Mouse (Mus musculus) retina, embryonic 14.5 days (tissue): ENCODE data around the gene Atoh8.
A peak's percentile ranks its signal among the peaks of the same experiment; 100 is the strongest.

Experiments
- DNase-seq: peaks from one replicate; pipeline ENCODE4 v3.0.0-alpha.2; 2015; ENCODE audit warnings: low spot score

The Atoh8 gene

GRCm38 (mm10) chr6:72190577-72190976 is 44.8 kb downstream of the Atoh8 start:
- DNase-seq: no peak

- no peak for DNase-seq
These were observed 45.3 kb downstream of the Atoh8 start for GRCm38 (mm10) chr6:72190120-72190519.

GRCm38 (mm10) chr6:72189061-72189863 is 46.1 kb downstream of the Atoh8 start:
- peak; percentile 53 for DNase-seq

- DNase-seq: no peak
These were observed 48.6 kb downstream of the Atoh8 start for GRCm38 (mm10) chr6:72186809-72187208.

GRCm38 (mm10) chr6:72185893-72186490 is 49.4 kb downstream of the Atoh8 start:
- peak; percentile 89 for DNase-seq

GRCm38 (mm10) chr6:72184576-72184975 is 50.8 kb downstream of the Atoh8 start:
- no peak for DNase-seq

- DNase-seq: no peak
These were observed 55.5 kb downstream of the Atoh8 start for GRCm38 (mm10) chr6:72179562-72180502.

- no peak for DNase-seq
These were observed 56.4 kb downstream of the Atoh8 start for GRCm38 (mm10) chr6:72179006-72179405.

- no peak for DNase-seq
These were observed 58.0 kb downstream of the Atoh8 start for GRCm38 (mm10) chr6:72177417-72177816.

GRCm38 (mm10) chr6:72176004-72176403 is 59.4 kb downstream of the Atoh8 start:
- DNase-seq: no peak

GRCm38 (mm10) chr6:72175419-72175818 is 60.0 kb downstream of the Atoh8 start:
- no peak for DNase-seq

GRCm38 (mm10) chr6:72173350-72173749 is 62.0 kb downstream of the Atoh8 start:
- DNase-seq: no peak

- no peak for DNase-seq
These were observed 64.0 kb downstream of the Atoh8 start for GRCm38 (mm10) chr6:72171391-72171790.

GRCm38 (mm10) chr6:72165907-72166306 is 69.5 kb downstream of the Atoh8 start:
- DNase-seq: peak; percentile 70

- peak; percentile 97 for DNase-seq
These were observed 70.8 kb downstream of the Atoh8 start for GRCm38 (mm10) chr6:72164321-72165275.

- DNase-seq: no peak
These were observed 73.1 kb downstream of the Atoh8 start for GRCm38 (mm10) chr6:72162155-72162890.

GRCm38 (mm10) chr6:72161751-72162150 is 73.6 kb downstream of the Atoh8 start:
- no peak for DNase-seq

- DNase-seq: no peak
These were observed 74.4 kb downstream of the Atoh8 start for GRCm38 (mm10) chr6:72160991-72161390.

- DNase-seq: no peak
These were observed 75.4 kb downstream of the Atoh8 start for GRCm38 (mm10) chr6:72159861-72160395.
